Mouse (Mus musculus) C2C12 (cell line): ENCODE results near the gene Cct3. TPM values are rescaled to one million over a fixed set of nuclear protein-coding genes. Genes with fewer than 3 reads are reported as not detected.
A peak's percentile ranks its signal among the peaks of the same experiment; 100 is the strongest.

Experiments used
- H3K27me3 ChIP-seq: one replicate; pipeline ENCODE4 v1.6.1; 2011; ENCODE audit not compliant: control insufficient read depth, insufficient read depth, insufficient read length
- H3K36me3 ChIP-seq: one replicate; pipeline ENCODE4 v1.6.1; 2011; ENCODE audit not compliant: control insufficient read depth, insufficient read depth
- H3K4me3 ChIP-seq: one replicate; pipeline ENCODE4 v1.5.1; 2011; ENCODE audit warnings: mild to moderate bottlenecking, control low read depth; ENCODE audit not compliant: poor library complexity, insufficient read depth, severe bottlenecking
- H3K79me2 ChIP-seq: one replicate; pipeline ENCODE4 v1.6.1; 2011; ENCODE audit not compliant: control insufficient read depth, insufficient read depth
- H3K79me3 ChIP-seq: one replicate; pipeline ENCODE4 v1.6.1; 2011; ENCODE audit warnings: low read depth, control low read depth
- H3ac ChIP-seq: one replicate; pipeline ENCODE3; 2011; ENCODE audit warnings: low read depth; ENCODE audit not compliant: control insufficient read depth, insufficient read length
- CEBPB ChIP-seq: IDR thresholded peaks from one replicate; pipeline ENCODE4 v1.6.1; 2011; ENCODE audit warnings: low read depth, mild to moderate bottlenecking, control low read depth, moderate library complexity
- CTCF ChIP-seq: IDR thresholded peaks from one replicate; pipeline ENCODE4 v1.5.1; 2011; ENCODE audit not compliant: control insufficient read depth, insufficient read depth, insufficient read length
- FOSL1 ChIP-seq: IDR thresholded peaks from one replicate; pipeline ENCODE4 v1.8.0; 2011; ENCODE audit warnings: mild to moderate bottlenecking, low read length; ENCODE audit not compliant: poor library complexity, insufficient read depth, severe bottlenecking
- MAX ChIP-seq: IDR thresholded peaks from one replicate; pipeline ENCODE4 v1.6.1; 2011; ENCODE audit warnings: mild to moderate bottlenecking, control low read depth
- MYOD1 ChIP-seq: IDR thresholded peaks from one replicate; pipeline ENCODE4 v1.6.1; 2011; ENCODE audit warnings: low read depth; ENCODE audit not compliant: control insufficient read depth, insufficient read length
- MYOG ChIP-seq: IDR thresholded peaks from one replicate; pipeline ENCODE4 v1.6.1; 2011; ENCODE audit not compliant: control insufficient read depth, insufficient read length; ENCODE audit errors: extremely low read depth
- USF1 ChIP-seq: IDR thresholded peaks from one replicate; pipeline ENCODE4 v1.6.1; 2011; ENCODE audit warnings: low read depth, mild to moderate bottlenecking, control low read depth, moderate library complexity
- polyA plus RNA-seq: library from polyadenylated mRNA; unstranded; fragments of >200 nt; fragmentation: generic; extraction: Trizol; gene quantifications from one replicate; pipeline ENCODE4 v1.2.1, GENCODE M21; 2012; ENCODE audit warnings: missing spikeins

Gene Cct3
- polyA plus RNA-seq, 1 experiment, result 628 TPM

GRCm38 (mm10) chr3:88324951-88325405 lies 28.1 kb downstream of the Cct3 start, which contains the start of gene Glmp:
Gene Glmp (plus strand): TSS chr3:88325023.
- Histone ChIP-seq H3K79me2 (peaks cover 22% of the 10 kb centered on the region), H3K4me3 (peak within 1 kb of the TSS; percentile 56), H3ac (peak within 1 kb of the TSS; percentile 87), H3K79me3 (peaks cover 17% of the 10 kb centered on the region), H3K36me3 (peaks cover 43% of the 10 kb centered on the region), H3K27me3 (no peaks in the 10 kb centered on the region)
- TF ChIP-seq USF1 (peak; percentile 96), MYOD1 (no peak)

GRCm38 (mm10) chr3:88328956-88329355 lies 32.0 kb downstream of the Cct3 start:
- Histone ChIP-seq H3K36me3 (peaks cover 13% of the 10 kb centered on the region), H3K4me3 (no peak overlapping the region), H3K27me3 (no peaks in the 10 kb centered on the region), H3K79me2 (peaks cover 22% of the 10 kb centered on the region), H3ac (no peak overlapping the region), H3K79me3 (peaks cover 17% of the 10 kb centered on the region)
- no peak for TF ChIP-seq CEBPB
- TF ChIP-seq FOSL1, result no peak
- no peak for TF ChIP-seq MYOD1
- TF ChIP-seq CTCF, result no peak
- no peak for TF ChIP-seq USF1

- TF ChIP-seq CTCF (peak; percentile 58), MAX (no peak), MYOG (no peak), MYOD1 (no peak), USF1 (no peak)
- Histone ChIP-seq H3K79me3 (peaks cover 9% of the 10 kb centered on the region), H3ac (no peak overlapping the region)
These were observed 34.4 kb downstream of the Cct3 start for GRCm38 (mm10) chr3:88331282-88331681.

GRCm38 (mm10) chr3:88334029-88334658 lies 37.2 kb downstream of the Cct3 start:
- Histone ChIP-seq H3K4me3 (no peak overlapping the region), H3K36me3 (peaks cover 17% of the 10 kb centered on the region), H3K27me3 (no peaks in the 10 kb centered on the region), H3K79me3 (peaks cover 28% of the 10 kb centered on the region), H3ac (no peak overlapping the region), H3K79me2 (peaks cover 29% of the 10 kb centered on the region)
- TF ChIP-seq MAX (no peak), CEBPB (no peak), CTCF (no peak), USF1 (no peak), FOSL1 (no peak), MYOD1 (no peak), MYOG (no peak)

More at GRCm38 (mm10) chr3:88331282-88331681, 34.4 kb downstream of the Cct3 start:
- H3K79me2 ChIP-seq, result peaks cover 7% of the 10 kb centered on the region
- H3K27me3 ChIP-seq, result no peaks in the 10 kb centered on the region
- peaks cover 13% of the 10 kb centered on the region for H3K36me3 ChIP-seq
- H3K4me3 ChIP-seq, result no peak overlapping the region

GRCm38 (mm10) chr3:88334902-88335435 lies 38.1 kb downstream of the Cct3 start:
- TF ChIP-seq CEBPB (no peak), MYOD1 (no peak), CTCF (no peak), MAX (no peak), FOSL1 (no peak), MYOG (no peak), USF1 (no peak)
- Histone ChIP-seq H3K4me3 (peak overlapping the region; percentile 74), H3K79me3 (peaks cover 36% of the 10 kb centered on the region)

GRCm38 (mm10) chr3:88335436-88336053 lies 38.6 kb downstream of the Cct3 start:
- TF ChIP-seq MYOG, result no peak
- TF ChIP-seq CEBPB, result no peak
- TF ChIP-seq FOSL1, result no peak
- TF ChIP-seq CTCF, result no peak
- TF ChIP-seq MAX, result no peak
- no peak for TF ChIP-seq MYOD1
- no peak for TF ChIP-seq USF1
- Histone ChIP-seq H3K36me3 (peaks cover 29% of the 10 kb centered on the region), H3ac (peak overlapping the region; percentile 94), H3K79me3 (peaks cover 41% of the 10 kb centered on the region), H3K79me2 (peaks cover 43% of the 10 kb centered on the region), H3K27me3 (no peaks in the 10 kb centered on the region), H3K4me3 (peak overlapping the region; percentile 74)

More at GRCm38 (mm10) chr3:88334902-88335435, 38.1 kb downstream of the Cct3 start:
- Histone ChIP-seq H3K27me3 (no peaks in the 10 kb centered on the region), H3K79me2 (peaks cover 38% of the 10 kb centered on the region), H3ac (peak overlapping the region; percentile 35), H3K36me3 (peaks cover 24% of the 10 kb centered on the region)
